Mouse (Mus musculus): Measurements from ENCODE around the gene C2.
A peak's percentile ranks its signal among the peaks of the same experiment; 100 is the strongest.

DNA sequence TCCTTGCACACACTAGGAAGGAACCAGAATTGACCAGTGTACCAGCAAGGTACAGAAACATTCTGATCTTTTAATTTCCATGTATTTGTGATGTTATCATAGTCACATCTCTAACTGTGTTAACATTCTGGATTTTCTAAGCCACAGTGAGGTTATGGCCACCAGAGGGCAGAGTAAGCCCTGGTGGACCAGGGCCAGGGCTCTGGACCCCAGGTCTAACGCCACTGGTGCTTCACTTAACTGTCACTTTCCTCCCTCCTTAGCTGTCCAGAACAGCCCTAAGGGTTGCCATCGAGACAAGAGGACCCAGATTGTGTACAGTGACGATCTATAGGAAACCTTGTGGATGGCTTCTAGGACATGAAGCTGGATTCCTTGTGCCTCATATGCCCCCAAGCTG lies 42.2 kb downstream of the C2 start:
- TF ChIP-seq CTCF (IDR thresholded peaks at IDR 0.05; ENCODE audit: low read depth, low read length) = peak; percentile 60; the same call in 1 of the 2 replicates
- TF ChIP-seq GATA1 (IDR thresholded peaks at IDR 0.05; ENCODE audit: borderline replicate concordance, low read length) = no peak

All from G1E (cell line).